Mouse (Mus musculus) kidney, postnatal 0 days (tissue): ENCODE measurements at regions not wholly inside any gene's neighbourhood (a gene's known extent, or its start where the extent isn't known, plus 50 kb on each side); places are given as distances from the start of the nearest gene placed in this dataset.
A peak's percentile ranks its signal among the peaks of the same experiment; 100 is the strongest.

Experiments
- ATAC-seq: fragments of 200-750 bp; cut with Nextera tagmentation; replicated peaks from 2 replicates; pipeline ENCODE4 v1.8.0; 2017; ENCODE audit warnings: low read depth, moderate number of reproducible peaks, moderate TSS enrichment, moderate library complexity; ENCODE audit not compliant: low FRiP score
- DNase-seq: peaks from one replicate; pipeline ENCODE4 v3.0.0-alpha.2; 2016; ENCODE audit warnings: low spot score
- H3K27ac ChIP-seq: fragments of 300-500 bp; sonication (generic); 2 replicates; pipeline ENCODE4 v1.5.1; 2014; ENCODE audit warnings: mild to moderate bottlenecking
- H3K27me3 ChIP-seq: fragments of 300-500 bp; sonication (generic); 2 replicates; pipeline ENCODE4 v1.6.1; 2014; ENCODE audit warnings: low read length, mixed read lengths; ENCODE audit not compliant: insufficient read depth
- H3K36me3 ChIP-seq: fragments of 300-500 bp; sonication (generic); 2 replicates; pipeline ENCODE4 v1.6.1; 2014; ENCODE audit warnings: low read length, mixed read lengths; ENCODE audit not compliant: insufficient read depth
- H3K4me1 ChIP-seq: fragments of 300-500 bp; sonication (generic); replicated peaks from 2 replicates; pipeline ENCODE4 v1.6.1; 2014; ENCODE audit warnings: antibody characterized with exemption, low read length, mixed read lengths; ENCODE audit not compliant: insufficient read depth
- H3K4me2 ChIP-seq: fragments of 300-500 bp; sonication (generic); 2 replicates; pipeline ENCODE4 v1.6.1; 2014; ENCODE audit warnings: mild to moderate bottlenecking, low read length, moderate library complexity, mixed read lengths
- H3K4me3 ChIP-seq: fragments of 300-500 bp; sonication (generic); replicated peaks from 2 replicates; pipeline ENCODE4 v1.5.1; 2014; ENCODE audit warnings: low read depth, low read length
- H3K9ac ChIP-seq: fragments of 300-500 bp; sonication (generic); 2 replicates; pipeline ENCODE4 v1.6.1; 2014; ENCODE audit warnings: low read depth, low read length
- H3K9me3 ChIP-seq: fragments of 300-500 bp; sonication (generic); replicated peaks from 2 replicates; pipeline ENCODE4 v1.6.1; 2016; ENCODE audit warnings: low read length, inconsistent platforms, mixed read lengths
- CTCF ChIP-seq: IDR thresholded peaks from 2 replicates; pipeline ENCODE4 v1.5.1; 2016; ENCODE audit warnings: antibody characterized with exemption, low read depth, mild to moderate bottlenecking, moderate library complexity
- WGBS: fragments of 180-500 bp; shearing (Covaris S2); extraction: QIAGEN DNeasy Blood & Tissue Kit; methylation state at CpG from one replicate; pipeline ENCODE4 v1.1.7; 2014; 5-methylcytosine and 5-hydroxymethylcytosine counted together

GRCm38 (mm10) chr3:105367972-105368371, 84.2 kb upstream of the Kcnd3 start:
- Histone ChIP-seq H3K4me2 (no peak overlapping the region), H3K4me3 (no peak overlapping the region), H3K27ac (no peak overlapping the region), H3K9ac (no peak overlapping the region), H3K4me1 (no peaks in the 10 kb centered on the region), H3K27me3 (no peaks in the 10 kb centered on the region), H3K36me3 (no peaks in the 10 kb centered on the region), H3K9me3 (no peaks in the 10 kb centered on the region)
- ATAC-seq (no peak), DNase-seq (no peak)
- 76% methylated on average over 8 of the region's 8 CpGs for WGBS
- TF ChIP-seq CTCF, result no peak

DNA sequence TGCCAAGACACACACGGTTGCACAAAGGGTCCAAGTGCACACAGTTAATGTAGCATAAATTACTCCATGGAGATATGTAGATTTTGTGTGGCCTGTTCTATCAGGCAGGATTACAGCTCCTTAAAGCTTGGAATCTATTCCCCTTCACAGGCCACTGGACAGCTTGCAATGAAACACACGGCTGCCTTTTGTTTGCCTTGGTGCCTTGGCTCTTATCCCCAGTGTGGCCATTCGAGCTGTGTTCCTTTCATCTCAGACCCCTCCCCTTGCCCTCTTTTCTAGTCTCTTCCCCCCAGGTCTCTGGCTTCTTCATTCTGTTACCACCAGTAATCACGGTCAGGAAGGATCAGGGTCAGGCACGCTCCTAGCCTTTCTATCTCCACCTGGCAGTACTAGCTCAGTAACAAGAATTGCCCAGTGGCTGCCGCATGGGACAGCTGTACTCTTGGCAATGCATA, 79.7 kb upstream of the Kcnd3 start:
- WGBS, result 25% methylated on average over 6 of the region's 6 CpGs
- Histone ChIP-seq H3K36me3 (no peaks in the 10 kb centered on the region), H3K27me3 (no peaks in the 10 kb centered on the region), H3K4me2 (no peak overlapping the region), H3K4me1 (peaks cover 4% of the 10 kb centered on the region; the same call in 1 of the 2 replicates), H3K9ac (no peak overlapping the region), H3K27ac (peak overlapping the region; percentile 61; the same call in 1 of the 2 replicates), H3K9me3 (no peaks in the 10 kb centered on the region), H3K4me3 (no peak overlapping the region)
- DNase-seq, result peak; percentile 74
- peak; percentile 72; the same call in 1 of the 2 replicates for ATAC-seq
- TF ChIP-seq CTCF, result no peak

DNA sequence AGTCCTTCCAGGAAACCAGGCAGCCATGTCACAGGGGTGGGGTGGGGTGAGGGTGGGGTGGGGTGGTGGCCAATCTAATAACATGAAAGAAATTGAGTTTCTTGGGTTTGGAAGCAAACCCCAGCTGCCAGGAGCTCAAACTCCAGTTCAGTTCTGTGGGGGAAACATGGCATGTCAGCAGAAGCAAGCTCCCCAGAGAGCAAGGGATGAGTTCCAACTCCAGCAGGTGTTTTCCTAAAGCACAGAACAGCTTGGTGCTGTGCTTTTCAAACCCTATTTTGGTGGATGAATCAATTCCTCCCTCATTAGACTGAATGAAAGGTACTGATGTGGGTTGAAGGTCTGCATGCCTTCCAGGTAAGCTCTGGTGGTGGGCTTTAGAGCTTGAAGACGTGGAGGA, 77.8 kb upstream of the Kcnd3 start:
- no peaks in the 10 kb centered on the region for H3K9me3 ChIP-seq
- WGBS, result 80% methylated on average over 1 of the region's 1 CpGs
- no peaks in the 10 kb centered on the region for H3K27me3 ChIP-seq
- no peak overlapping the region for H3K4me3 ChIP-seq
- no peak overlapping the region for H3K9ac ChIP-seq
- H3K27ac ChIP-seq, result no peak overlapping the region
- H3K4me2 ChIP-seq, result no peak overlapping the region
- DNase-seq (no peak), ATAC-seq (no peak)
- H3K4me1 ChIP-seq, result peaks cover 4% of the 10 kb centered on the region; the same call in 1 of the 2 replicates
- no peaks in the 10 kb centered on the region for H3K36me3 ChIP-seq
- no peak for TF ChIP-seq CTCF

GRCm38 (mm10) chr3:105374836-105375235, 77.3 kb upstream of the Kcnd3 start:
- H3K4me1 ChIP-seq, result peaks cover 4% of the 10 kb centered on the region; the same call in 1 of the 2 replicates
- H3K4me3 ChIP-seq, result no peak overlapping the region
- H3K27me3 ChIP-seq, result no peaks in the 10 kb centered on the region
- no peaks in the 10 kb centered on the region for H3K36me3 ChIP-seq
- no peaks in the 10 kb centered on the region for H3K9me3 ChIP-seq
- H3K27ac ChIP-seq, result no peak overlapping the region
- peak; percentile 57 for DNase-seq
- ATAC-seq, result no peak
- H3K9ac ChIP-seq, result no peak overlapping the region
- no peak overlapping the region for H3K4me2 ChIP-seq
- TF ChIP-seq CTCF, result peak; percentile 16; the same call in 1 of the 2 replicates

DNA sequence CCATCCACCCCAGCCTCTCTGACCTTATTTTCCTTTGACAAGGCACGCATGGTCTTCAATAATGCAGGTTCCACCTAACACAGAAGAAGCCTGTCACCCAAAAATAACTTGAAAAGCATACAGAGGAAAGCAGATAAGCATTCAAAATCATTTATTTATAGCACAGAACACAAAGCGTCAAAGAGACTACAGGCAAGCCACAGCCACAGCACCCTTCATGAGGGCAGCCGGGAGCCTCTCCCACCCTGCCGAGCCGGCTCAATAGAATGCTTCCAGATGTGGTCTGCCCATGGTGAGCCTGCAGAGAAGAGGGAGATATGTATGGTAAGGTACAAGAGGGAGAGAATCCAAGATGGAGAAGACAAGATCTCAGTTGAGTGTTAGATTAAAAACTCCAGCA, 76.7 kb upstream of the Kcnd3 start:
- no peak for TF ChIP-seq CTCF
- Histone ChIP-seq H3K36me3 (no peaks in the 10 kb centered on the region), H3K27ac (no peak overlapping the region), H3K4me1 (peaks cover 4% of the 10 kb centered on the region; the same call in 1 of the 2 replicates), H3K9ac (no peak overlapping the region), H3K9me3 (no peaks in the 10 kb centered on the region), H3K4me3 (no peak overlapping the region), H3K4me2 (no peak overlapping the region), H3K27me3 (no peaks in the 10 kb centered on the region)
- DNase-seq (no peak), ATAC-seq (no peak)
- 81% methylated on average over 5 of the region's 5 CpGs for WGBS

DNA sequence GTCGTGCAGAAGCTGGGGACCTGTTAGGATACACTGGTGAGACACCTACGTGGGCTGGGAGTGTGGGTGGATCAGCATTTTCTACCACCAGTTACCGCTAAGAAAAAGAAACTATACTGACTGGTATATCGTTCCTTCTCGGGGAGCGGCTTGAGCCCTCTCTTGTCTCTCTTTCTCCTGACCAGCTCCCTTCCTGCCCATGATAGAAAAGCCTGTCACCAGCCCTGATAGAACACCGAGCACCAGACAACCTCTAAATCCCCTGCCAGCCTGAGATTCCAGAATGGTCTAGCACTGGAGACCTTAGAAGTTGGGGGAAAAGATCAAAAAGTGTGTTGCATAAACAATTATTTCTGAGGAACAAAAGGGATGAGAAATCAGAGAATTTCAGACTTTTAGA, 76.3 kb upstream of the Kcnd3 start:
- H3K27ac ChIP-seq, result no peak overlapping the region
- H3K9ac ChIP-seq, result no peak overlapping the region
- TF ChIP-seq CTCF, result no peak
- no peaks in the 10 kb centered on the region for H3K27me3 ChIP-seq
- no peak for ATAC-seq
- H3K4me1 ChIP-seq, result peaks cover 4% of the 10 kb centered on the region; the same call in 1 of the 2 replicates
- H3K4me2 ChIP-seq, result no peak overlapping the region
- 75% methylated on average over 7 of the region's 7 CpGs for WGBS
- no peaks in the 10 kb centered on the region for H3K9me3 ChIP-seq
- no peak for DNase-seq
- no peak overlapping the region for H3K4me3 ChIP-seq
- no peaks in the 10 kb centered on the region for H3K36me3 ChIP-seq

DNA sequence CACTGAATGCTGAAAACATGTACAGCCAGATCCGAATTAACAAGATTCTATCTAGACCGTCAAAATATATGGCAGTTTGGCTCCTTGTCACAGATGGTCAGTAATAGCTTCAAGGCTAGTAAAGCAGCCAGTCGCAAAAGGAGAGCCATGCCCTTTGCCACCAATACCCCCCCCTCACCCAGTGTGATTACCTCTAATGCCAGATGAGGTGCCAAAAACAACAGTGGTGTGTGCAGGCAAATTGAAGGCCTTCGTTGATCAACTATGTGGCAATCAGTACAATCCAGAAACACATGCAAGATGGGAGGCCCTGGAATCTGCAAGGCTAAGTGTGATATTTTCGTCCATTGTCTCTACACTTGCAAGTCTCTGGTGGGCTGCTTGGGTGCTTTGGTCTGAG, 75.8 kb upstream of the Kcnd3 start:
- DNase-seq, result no peak
- Histone ChIP-seq H3K9ac (no peak overlapping the region), H3K4me2 (no peak overlapping the region), H3K27ac (no peak overlapping the region), H3K4me3 (no peak overlapping the region), H3K36me3 (no peaks in the 10 kb centered on the region), H3K4me1 (peaks cover 4% of the 10 kb centered on the region; the same call in 1 of the 2 replicates), H3K27me3 (no peaks in the 10 kb centered on the region), H3K9me3 (no peaks in the 10 kb centered on the region)
- no peak for ATAC-seq
- 38% methylated on average over 5 of the region's 5 CpGs for WGBS
- no peak for TF ChIP-seq CTCF
